Mouse (Mus musculus) cerebral cortex, adult 2 months (tissue): ENCODE results near the gene Gm49661.

Experiments
- WGBS: fragments of 180-500 bp; shearing (Covaris S2); methylation state at CpG from one replicate; pipeline ENCODE4 v1.1.7; 2018; 5-methylcytosine and 5-hydroxymethylcytosine counted together

Gene Gm49661

DNA sequence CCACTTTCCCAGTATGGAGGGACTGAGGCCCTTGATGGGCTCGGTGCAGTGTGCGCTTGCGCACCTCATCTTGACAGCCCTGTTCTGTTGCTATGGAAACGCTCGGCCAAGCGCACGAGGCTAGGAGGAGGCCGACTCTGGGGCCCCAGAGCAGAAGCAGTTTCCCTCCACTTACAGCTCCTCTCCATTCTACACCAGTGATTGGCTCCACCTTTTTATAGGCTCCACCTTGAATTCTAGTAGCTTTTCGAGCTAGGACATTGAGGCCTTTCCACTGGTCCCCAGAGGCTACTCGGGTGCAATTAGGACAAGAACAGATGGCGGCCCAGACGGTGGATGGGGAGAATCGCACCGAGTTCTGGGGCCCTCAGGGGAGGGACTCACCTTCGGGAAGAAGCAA lies 34.4 kb downstream of the Gm49661 start:
- WGBS: 5% methylated on average over 15 of the region's 15 CpGs

DNA sequence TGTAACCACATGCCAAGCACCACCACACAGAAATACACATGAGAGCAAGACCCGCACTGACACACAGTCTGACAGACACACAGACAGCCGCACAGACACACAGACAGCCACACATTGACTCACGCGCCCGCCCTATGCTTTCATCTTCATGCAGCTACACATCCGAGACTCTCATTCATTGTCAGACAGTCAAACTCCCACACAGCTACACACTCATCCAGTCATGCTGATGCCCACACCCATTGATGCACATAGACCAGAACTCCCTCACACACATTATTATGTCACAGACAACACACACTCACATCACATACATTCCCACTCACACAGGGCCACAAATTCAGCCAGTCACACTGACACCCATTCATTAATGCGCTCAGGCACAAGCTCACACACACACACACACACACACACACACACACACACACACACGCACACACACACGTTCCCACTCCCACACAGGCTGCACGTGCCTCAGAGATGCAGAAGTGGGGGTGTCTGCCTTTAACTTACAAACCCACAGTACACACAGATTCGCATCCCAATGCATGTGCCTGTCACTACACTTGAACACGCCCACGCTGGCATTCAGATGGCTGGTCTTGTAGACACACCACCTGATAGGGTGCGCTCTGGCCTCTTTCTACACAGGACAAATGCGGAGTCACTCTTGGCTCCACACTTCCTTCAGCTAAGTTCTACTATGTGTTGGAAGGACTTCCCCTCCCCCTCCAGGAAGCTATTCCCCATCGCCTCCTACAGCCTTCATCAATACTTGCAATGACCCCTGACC lies 35.3 kb downstream of the Gm49661 start:
- 49% methylated on average over 16 of the region's 16 CpGs for WGBS

DNA sequence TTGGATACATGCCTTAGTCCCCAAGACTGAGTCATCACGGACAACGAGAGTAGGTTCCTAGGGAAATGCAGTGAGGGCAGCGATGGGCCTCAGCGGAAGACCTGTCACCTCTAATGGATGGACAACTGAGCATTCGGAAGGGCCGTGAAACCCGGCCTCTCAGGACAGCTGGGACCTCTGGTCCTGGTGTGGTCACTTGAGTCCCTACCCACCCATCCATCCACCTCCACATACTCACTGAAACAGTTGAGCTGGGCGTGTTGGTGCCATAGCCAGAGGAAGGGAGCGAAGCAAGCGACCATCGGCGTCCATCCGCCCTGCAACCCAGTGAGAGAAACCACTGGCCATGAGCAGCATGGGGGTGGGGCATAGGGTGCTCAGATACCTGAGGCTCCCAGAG lies 38.7 kb downstream of the Gm49661 start:
- 85% methylated on average over 13 of the region's 13 CpGs for WGBS

DNA sequence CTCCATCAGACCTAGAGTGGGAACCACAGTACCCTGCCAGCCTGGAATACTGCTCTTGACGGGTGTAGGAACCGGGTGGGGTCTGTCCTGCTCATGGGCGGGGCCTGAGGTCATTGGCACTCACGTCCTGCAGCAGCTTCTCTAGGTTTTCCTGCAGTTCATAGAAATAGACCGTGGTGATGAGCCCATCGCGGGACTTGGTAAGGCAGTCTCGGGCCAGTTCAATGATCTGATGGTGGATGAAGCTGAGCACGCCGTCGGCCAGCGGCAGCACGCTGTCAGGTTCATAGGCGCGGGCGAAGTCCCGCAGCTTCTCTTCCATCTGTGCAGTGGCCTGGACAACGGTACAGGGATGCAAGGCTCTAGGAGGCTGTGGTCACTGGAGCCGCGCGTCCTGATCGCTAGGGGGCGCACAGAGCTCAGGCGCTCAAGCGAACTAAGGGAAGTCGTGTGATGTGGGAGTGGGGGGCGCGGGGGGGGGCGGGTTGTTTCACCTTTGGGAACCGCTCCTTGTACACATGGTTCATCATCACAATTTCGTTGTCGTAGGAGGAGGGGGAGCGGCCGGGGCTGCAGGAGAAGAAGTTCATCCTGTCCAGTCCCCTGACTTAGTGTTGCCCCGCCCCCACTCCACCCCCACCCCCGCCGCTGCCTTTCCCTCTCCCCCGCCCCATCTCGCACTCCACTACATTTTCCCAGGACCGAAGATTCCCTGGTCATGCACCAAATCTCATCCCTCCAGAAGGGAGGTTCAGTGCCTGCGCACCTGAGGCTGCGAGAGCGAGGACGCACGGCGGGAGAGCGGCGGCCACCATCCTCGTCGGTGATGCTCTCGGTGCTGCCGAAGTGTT lies 40.6 kb downstream of the Gm49661 start:
- WGBS: 11% methylated on average over 52 of the region's 52 CpGs

DNA sequence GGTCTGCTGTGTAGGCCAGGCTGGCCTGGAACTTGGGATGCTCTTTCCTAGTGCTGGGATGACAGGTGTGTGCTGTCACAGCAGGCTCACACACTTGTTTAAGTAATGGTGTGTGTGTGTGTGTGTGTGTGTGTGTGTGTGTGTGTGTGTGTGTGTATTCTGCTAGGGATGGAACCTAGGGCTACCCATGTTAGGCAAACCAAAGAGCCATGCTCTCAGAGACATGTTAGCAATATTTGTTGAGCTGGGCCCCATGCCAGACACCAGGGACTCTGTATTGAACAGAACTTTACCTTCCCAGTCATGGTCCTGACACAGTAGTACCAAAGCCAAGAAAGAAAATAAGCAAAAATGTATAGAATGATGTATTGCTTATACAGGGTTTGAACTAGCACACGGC lies 41.7 kb downstream of the Gm49661 start:
- WGBS: 88% methylated on average over 1 of the region's 1 CpGs

DNA sequence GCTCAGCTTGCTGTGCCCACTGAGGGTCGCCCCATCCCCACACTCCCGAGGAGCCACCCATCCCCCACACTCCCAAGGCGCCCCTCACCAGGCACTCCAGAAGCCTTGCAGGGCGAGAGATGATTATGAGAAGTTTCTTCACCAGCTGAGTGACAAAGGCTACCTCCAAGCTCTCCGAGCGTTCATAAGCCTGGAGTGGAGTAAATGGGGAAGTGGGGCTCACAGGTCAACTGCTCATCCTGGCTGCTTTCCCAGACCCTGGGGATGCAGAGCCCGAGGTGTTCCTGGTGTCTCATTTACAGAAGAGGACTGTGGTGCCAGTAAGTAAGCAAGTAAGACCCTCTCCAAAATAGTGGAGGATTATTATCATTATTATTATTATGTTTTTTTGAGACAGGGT lies 43.7 kb downstream of the Gm49661 start:
- 63% methylated on average over 7 of the region's 7 CpGs for WGBS

DNA sequence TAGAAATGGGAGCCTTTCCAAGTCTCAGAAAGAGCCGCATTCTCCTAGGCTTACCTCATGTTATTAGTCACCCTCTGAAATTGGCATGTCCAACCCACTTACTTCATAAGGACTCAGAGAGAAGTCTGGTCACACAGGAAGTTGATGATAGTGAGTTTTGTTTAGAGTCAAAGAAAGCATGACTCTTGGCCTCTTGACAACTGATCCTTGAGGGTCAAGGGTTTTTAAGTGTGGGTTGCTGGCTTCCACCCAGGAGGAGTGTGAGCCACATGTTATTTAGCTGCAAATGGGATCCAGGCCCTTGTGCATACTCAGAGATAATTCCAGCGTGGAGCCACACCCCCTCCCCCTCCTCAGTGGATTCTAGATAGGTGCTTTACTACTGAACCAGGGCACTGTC lies 47.6 kb downstream of the Gm49661 start:
- WGBS: 61% methylated on average over 2 of the region's 2 CpGs

DNA sequence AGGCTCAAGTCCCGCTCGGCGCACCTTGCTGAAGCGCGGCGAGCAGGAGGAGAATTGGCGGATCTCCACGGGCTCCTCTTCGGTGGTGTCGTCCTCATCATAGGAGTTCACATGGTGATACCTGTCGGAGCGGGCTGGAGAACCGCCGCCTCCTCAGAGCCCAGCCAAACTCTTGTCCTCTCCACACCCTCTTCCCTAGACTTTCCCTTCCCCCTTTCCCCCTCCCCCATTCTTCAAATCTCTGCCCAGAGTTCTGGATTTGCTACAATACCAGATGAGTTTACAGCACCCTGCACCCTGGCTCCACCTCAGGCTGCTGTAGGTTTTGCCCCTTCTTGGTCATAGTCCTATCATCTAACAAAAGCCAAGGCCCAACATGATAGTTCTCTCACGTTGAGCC lies 50.6 kb downstream of the Gm49661 start:
- 87% methylated on average over 15 of the region's 15 CpGs for WGBS

DNA sequence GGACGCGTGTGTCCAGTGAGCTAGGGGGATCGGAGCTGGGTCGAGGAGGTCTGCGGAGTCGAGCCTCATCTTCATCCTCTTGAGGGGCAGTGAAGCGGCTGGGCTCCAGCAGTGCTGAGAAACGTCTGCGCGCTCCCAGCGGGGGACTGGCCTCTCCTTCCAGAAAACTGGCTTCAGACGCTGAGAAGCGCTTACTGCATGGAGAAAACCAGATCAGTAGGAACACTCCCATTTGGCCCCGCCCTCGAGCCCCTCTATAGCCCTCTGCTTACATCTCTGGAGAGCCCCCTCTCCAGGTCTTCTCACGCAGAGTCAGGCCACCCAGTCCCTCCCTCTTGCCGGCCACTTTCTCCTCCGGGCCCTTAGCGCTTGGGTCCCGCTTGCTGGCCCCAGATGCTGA lies 51.5 kb downstream of the Gm49661 start:
- WGBS: 41% methylated on average over 20 of the region's 20 CpGs
